Mouse (Mus musculus) lung, embryonic 16.5 days (tissue): Measurements from ENCODE around the gene Slc24a4. TPM values are rescaled to one million over a fixed set of nuclear protein-coding genes. Genes with fewer than 3 reads are reported as not detected.

Experiments used
- ATAC-seq: fragments of 200-750 bp; cut with Nextera tagmentation; 2 replicates; pipeline ENCODE4 v1.8.0; 2017; ENCODE audit warnings: low read depth, mild to moderate bottlenecking, moderate library complexity
- H3K27ac ChIP-seq: fragments of 300-500 bp; sonication (generic); 2 replicates; pipeline ENCODE4 v1.5.1; 2014; ENCODE audit warnings: mild to moderate bottlenecking, control low read depth, low read length
- H3K27me3 ChIP-seq: fragments of 300-500 bp; sonication (generic); 2 replicates; pipeline ENCODE4 v1.6.1; 2014; ENCODE audit warnings: low read depth, low read length, mixed read lengths; ENCODE audit not compliant: control insufficient read depth, insufficient read depth
- H3K36me3 ChIP-seq: fragments of 300-500 bp; sonication (generic); 2 replicates; pipeline ENCODE4 v1.6.1; 2014; ENCODE audit warnings: low read length; ENCODE audit not compliant: control insufficient read depth, insufficient read depth
- H3K4me1 ChIP-seq: fragments of 300-500 bp; sonication (generic); replicated peaks from 2 replicates; pipeline ENCODE4 v1.6.1; 2014; ENCODE audit warnings: low read length, mixed read lengths; ENCODE audit not compliant: control insufficient read depth, insufficient read depth
- H3K4me2 ChIP-seq: fragments of 300-500 bp; sonication (generic); 2 replicates; pipeline ENCODE4 v1.6.1; 2014; ENCODE audit warnings: low read depth, low read length, control low read depth
- H3K4me3 ChIP-seq: fragments of 300-500 bp; sonication (generic); 2 replicates; pipeline ENCODE4 v1.5.1; 2014; ENCODE audit warnings: mild to moderate bottlenecking, low read length, control low read depth
- H3K9ac ChIP-seq: fragments of 300-500 bp; sonication (generic); 2 replicates; pipeline ENCODE4 v1.6.1; 2014; ENCODE audit warnings: low read length, control low read depth
- H3K9me3 ChIP-seq: fragments of 300-500 bp; sonication (generic); 2 replicates; pipeline ENCODE4 v1.6.1; 2016; ENCODE audit warnings: low read length; ENCODE audit not compliant: control insufficient read depth
- WGBS: fragments of 180-500 bp; shearing (Covaris S2); extraction: QIAGEN DNeasy Blood & Tissue Kit; methylation state at CpG from one replicate; pipeline ENCODE4 v1.1.7; 2014; 5-methylcytosine and 5-hydroxymethylcytosine counted together
- polyA plus RNA-seq: library from polyadenylated mRNA; unstranded; fragments of >200 nt; fragmentation: Nextera tagmentation; extraction: Ambion mirVana; gene quantifications from 2 replicates; pipeline ENCODE4 v1.2.1, GENCODE M21; 2015

Gene Slc24a4
- polyA plus RNA-seq, 1 experiment from 2014 or later, result 3.1 TPM

GRCm38 (mm10) chr12:102116580-102116979 lies 12.0 kb upstream of the Slc24a4 start:
- H3K27me3 ChIP-seq, result no peaks in the 10 kb centered on the region
- H3K9me3 ChIP-seq, result no peaks in the 10 kb centered on the region
- peaks cover 24% of the 10 kb centered on the region for H3K4me1 ChIP-seq
- H3K4me3 ChIP-seq, result no peak overlapping the region
- no peak overlapping the region for H3K4me2 ChIP-seq
- no peaks in the 10 kb centered on the region for H3K36me3 ChIP-seq
- H3K9ac ChIP-seq, result no peak overlapping the region
- ATAC-seq, result no peak
- 74% methylated on average over 3 of the region's 3 CpGs for WGBS
- H3K27ac ChIP-seq, result no peak overlapping the region

- no peak overlapping the region for H3K9ac ChIP-seq
- ATAC-seq, result no peak
- H3K4me1 ChIP-seq, result peaks cover 11% of the 10 kb centered on the region
- H3K27me3 ChIP-seq, result no peaks in the 10 kb centered on the region
- no peaks in the 10 kb centered on the region for H3K9me3 ChIP-seq
- H3K4me2 ChIP-seq, result no peak overlapping the region
- WGBS, result 62% methylated on average over 7 of the region's 7 CpGs
- H3K27ac ChIP-seq, result no peak overlapping the region
- H3K4me3 ChIP-seq, result no peak overlapping the region
- no peaks in the 10 kb centered on the region for H3K36me3 ChIP-seq
These were observed 10.5 kb upstream of the Slc24a4 start for GRCm38 (mm10) chr12:102118014-102118413.

- Histone ChIP-seq H3K4me2 (peak overlapping the region; percentile 81), H3K27me3 (peaks cover 35% of the 10 kb centered on the region), H3K4me3 (peak overlapping the region; percentile 68), H3K9ac (peak overlapping the region; percentile 60; the same call in 1 of the 2 replicates), H3K27ac (no peak overlapping the region), H3K9me3 (no peaks in the 10 kb centered on the region), H3K36me3 (no peaks in the 10 kb centered on the region), H3K4me1 (peaks cover 12% of the 10 kb centered on the region)
- 10% methylated on average over 7 of the region's 7 CpGs for WGBS
- ATAC-seq, result no peak
These were observed 932 bp upstream of the Slc24a4 start for GRCm38 (mm10) chr12:102127601-102128000.

DNA sequence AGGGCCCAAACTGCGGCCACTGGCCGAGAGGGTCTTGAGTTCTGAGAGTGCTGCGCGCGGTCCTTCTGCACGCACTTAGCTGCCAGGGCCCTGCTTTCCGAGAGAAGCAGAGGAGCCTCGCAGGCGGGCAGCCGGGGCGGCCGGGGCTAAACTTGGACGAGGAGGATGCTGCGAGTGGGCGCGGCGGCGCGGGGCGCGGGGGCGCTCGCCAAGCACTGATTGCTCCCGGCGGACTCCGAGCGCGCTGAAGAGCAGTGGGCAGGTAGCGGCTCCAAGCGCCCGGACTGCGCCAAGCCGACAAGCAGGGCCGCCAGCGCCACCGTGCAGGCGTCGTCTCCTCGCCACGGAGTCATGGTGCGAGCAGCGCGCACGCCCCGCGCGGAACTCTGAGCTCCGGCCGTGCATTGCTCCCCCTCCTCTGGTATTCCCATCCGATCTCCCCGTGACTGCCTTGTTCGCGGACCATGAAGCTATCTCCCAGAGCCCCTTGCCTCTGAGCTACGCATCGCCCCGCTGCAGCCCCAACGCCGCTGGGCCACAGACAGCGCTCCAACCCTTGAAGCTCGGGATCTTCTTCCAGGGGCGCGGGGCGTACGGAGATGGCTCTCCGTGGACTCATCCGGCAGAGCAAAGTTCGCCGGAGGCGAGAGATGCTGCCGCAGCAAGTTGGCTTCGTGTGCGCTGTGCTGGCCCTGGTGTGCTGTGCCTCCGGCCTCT lies 416 bp downstream of the Slc24a4 start:
- H3K4me1 ChIP-seq, result peaks cover 12% of the 10 kb centered on the region
- WGBS, result under 1% methylated on average over 61 of the region's 73 CpGs
- peaks cover 35% of the 10 kb centered on the region for H3K27me3 ChIP-seq
- H3K4me3 ChIP-seq, result peak overlapping the region; percentile 68
- no peak overlapping the region for H3K27ac ChIP-seq
- peak; percentile 89 for ATAC-seq
- no peaks in the 10 kb centered on the region for H3K9me3 ChIP-seq
- H3K36me3 ChIP-seq, result 0 out of 2 replicates have a peak, but pooled peaks cover 2% of the 10 kb centered on the region
- peak overlapping the region; percentile 60 for H3K9ac ChIP-seq
- H3K4me2 ChIP-seq, result peak overlapping the region; percentile 81

GRCm38 (mm10) chr12:102129508-102130030 lies 1.0 kb downstream of the Slc24a4 start:
- WGBS, result 1% methylated on average over 14 of the region's 14 CpGs
- Histone ChIP-seq H3K4me2 (peak overlapping the region; percentile 81), H3K9ac (peak overlapping the region; percentile 60), H3K27ac (no peak overlapping the region), H3K9me3 (no peaks in the 10 kb centered on the region), H3K4me3 (peak overlapping the region; percentile 68), H3K27me3 (peaks cover 35% of the 10 kb centered on the region), H3K4me1 (peaks cover 12% of the 10 kb centered on the region), H3K36me3 (0 out of 2 replicates have a peak, but pooled peaks cover 2% of the 10 kb centered on the region)
- peak; percentile 29 for ATAC-seq

DNA sequence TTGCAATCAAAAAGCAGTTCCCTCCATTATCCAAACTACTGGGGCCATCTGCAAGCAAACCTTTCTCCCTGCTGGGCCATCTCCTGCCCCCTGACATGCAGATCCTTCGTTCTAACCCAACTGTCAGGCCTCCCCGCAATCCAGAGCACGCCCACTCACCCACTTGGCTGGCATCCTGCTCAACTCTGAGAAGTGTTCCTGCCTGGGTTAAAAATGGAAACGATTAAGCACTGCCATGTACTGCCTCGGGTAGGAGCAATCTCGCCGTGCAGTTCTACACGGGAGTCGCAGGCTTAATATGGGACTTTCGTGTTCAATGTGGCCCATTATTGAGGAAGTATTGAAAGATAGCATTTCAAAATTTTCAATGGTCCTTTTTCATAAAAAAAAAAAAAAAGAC lies 11.2 kb downstream of the Slc24a4 start:
- H3K9ac ChIP-seq, result no peak overlapping the region
- H3K4me2 ChIP-seq, result no peak overlapping the region
- H3K4me1 ChIP-seq, result 0 out of 2 replicates have a peak, but pooled peaks cover 4% of the 10 kb centered on the region
- no peaks in the 10 kb centered on the region for H3K9me3 ChIP-seq
- H3K4me3 ChIP-seq, result no peak overlapping the region
- no peaks in the 10 kb centered on the region for H3K36me3 ChIP-seq
- ATAC-seq, result no peak
- 70% methylated on average over 10 of the region's 10 CpGs for WGBS
- H3K27me3 ChIP-seq, result no peaks in the 10 kb centered on the region
- H3K27ac ChIP-seq, result no peak overlapping the region

DNA sequence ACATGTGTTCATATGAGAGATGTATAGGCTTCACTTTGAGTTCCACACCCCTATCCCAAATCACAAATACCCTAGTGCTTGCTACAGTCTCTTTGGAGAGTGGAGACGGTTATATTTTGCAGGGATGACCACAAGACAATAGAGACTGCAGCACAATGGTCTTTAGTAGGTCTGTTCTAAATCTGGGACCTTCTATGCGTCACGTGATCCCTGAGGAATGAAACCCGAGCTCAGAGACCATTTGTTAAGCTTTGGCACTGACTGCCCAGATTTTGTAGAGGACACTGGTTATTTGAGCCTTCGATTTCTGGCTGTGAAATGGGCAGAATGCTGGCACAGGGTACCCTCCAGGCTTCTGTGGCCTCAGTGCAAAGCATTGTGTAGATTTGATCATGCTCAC lies 12.8 kb downstream of the Slc24a4 start:
- Histone ChIP-seq H3K4me3 (no peak overlapping the region), H3K27me3 (no peaks in the 10 kb centered on the region), H3K9ac (no peak overlapping the region), H3K9me3 (no peaks in the 10 kb centered on the region), H3K27ac (no peak overlapping the region), H3K4me1 (0 out of 2 replicates have a peak, but pooled peaks cover 4% of the 10 kb centered on the region), H3K4me2 (no peak overlapping the region), H3K36me3 (no peaks in the 10 kb centered on the region)
- ATAC-seq, result no peak
- WGBS, result 59% methylated on average over 5 of the region's 5 CpGs

DNA sequence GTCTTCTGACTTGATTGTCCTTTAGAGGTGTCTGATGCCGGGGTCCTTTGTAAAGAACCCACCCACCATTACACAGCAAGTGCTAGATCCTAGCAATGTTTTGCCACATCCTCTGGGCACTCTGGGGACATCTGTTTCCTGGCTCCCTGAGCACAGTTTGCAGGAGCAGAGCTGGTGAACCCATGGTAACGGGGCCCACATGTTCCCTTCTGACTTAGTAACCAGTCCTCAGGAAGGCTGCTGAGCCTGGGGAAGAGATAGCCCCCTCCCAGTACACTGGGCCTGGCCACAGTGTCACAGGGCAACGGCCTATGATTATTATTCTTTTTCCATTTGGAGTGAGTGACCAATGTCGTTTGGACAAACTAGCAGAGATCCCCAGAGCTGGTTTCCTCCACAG lies 19.1 kb downstream of the Slc24a4 start:
- H3K27ac ChIP-seq, result no peak overlapping the region
- no peaks in the 10 kb centered on the region for H3K9me3 ChIP-seq
- 57% methylated on average over 4 of the region's 4 CpGs for WGBS
- ATAC-seq, result no peak
- no peak overlapping the region for H3K4me3 ChIP-seq
- no peaks in the 10 kb centered on the region for H3K27me3 ChIP-seq
- no peak overlapping the region for H3K9ac ChIP-seq
- no peak overlapping the region for H3K4me2 ChIP-seq
- H3K36me3 ChIP-seq, result no peaks in the 10 kb centered on the region
- no peaks in the 10 kb centered on the region for H3K4me1 ChIP-seq

DNA sequence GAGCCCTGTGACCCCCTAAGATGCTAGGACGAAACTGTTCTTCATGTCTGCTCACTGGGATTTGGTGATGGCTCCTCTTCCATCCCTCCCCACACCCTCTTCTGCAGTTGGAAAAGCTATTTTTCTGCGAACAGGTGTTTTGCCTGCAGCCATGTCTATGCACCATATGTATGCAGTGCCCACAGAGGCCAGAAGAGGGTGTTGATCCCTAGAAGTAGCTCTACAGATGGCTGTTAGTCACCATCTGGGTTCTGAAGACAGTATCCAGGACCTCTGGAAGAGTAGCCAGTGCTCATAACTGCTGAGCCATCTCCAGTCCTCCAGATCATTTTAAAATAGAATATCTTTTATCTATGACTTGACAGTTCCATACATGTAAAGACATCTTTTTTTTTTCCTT lies 20.2 kb downstream of the Slc24a4 start:
- Histone ChIP-seq H3K9me3 (no peaks in the 10 kb centered on the region), H3K4me2 (no peak overlapping the region), H3K27ac (no peak overlapping the region), H3K4me1 (no peaks in the 10 kb centered on the region), H3K4me3 (no peak overlapping the region), H3K36me3 (no peaks in the 10 kb centered on the region), H3K9ac (no peak overlapping the region), H3K27me3 (no peaks in the 10 kb centered on the region)
- ATAC-seq, result no peak
- WGBS, result 94% methylated on average over 2 of the region's 2 CpGs
